Mouse (Mus musculus) c-Kit-positive CD71-positive TER-119-negative erythroid progenitor cells, embryonic 14.5 days (primary cell): ENCODE measurements around the gene Thy1.
A peak's percentile ranks its signal among the peaks of the same experiment; 100 is the strongest.

Experiments used
- DNase-seq: peaks from one replicate; pipeline ENCODE4 v3.0.0-alpha.2; 2013; ENCODE audit warnings: low read depth

The Thy1 gene

GRCm38 (mm10) chr9:44067241-44067959 lies 24.2 kb downstream of the Thy1 start:
- DNase-seq: no peak

GRCm38 (mm10) chr9:44067960-44068330 lies 24.8 kb downstream of the Thy1 start:
- no peak for DNase-seq

DNA sequence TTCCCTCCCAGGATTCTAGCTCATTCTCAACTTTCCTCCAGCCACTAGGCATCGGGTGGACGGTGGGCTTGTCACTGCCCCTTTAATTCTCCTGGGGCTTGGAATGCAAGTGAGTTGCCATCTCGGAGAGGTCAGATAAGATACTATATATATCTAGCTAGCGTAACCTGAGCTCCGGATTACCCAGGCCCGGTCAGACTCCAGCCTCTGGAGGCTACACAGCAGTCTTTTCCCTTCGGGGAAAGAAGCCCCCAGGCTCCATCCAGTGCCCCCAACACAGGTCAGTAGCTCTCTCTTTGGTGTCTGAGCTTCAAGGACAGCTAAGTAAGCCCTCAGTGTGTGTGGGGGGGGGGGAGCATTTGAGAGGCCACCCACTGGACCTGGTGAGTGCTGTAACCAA lies 26.1 kb downstream of the Thy1 start:
- DNase-seq: no peak

GRCm38 (mm10) chr9:44070113-44070843 lies 27.1 kb downstream of the Thy1 start:
- no peak for DNase-seq

DNA sequence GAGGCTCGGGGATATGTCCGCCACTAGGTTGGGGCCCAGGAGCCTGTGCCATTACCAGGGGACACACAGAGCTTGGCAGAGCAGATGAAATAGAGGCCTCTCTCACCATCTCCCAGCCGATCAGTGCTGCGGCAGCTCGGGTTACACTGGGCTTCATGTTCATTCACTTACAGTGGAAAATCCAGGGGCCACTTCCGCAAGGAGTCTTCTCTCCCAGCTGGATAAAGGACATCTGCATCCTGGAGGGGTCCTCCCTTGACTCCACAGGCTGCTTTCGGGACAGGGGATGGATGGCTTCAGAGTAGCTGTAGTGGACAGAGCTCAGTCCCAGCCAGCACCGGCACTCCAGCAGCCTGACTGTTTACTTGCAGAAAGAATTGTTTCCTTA lies 27.7 kb downstream of the Thy1 start:
- no peak for DNase-seq

GRCm38 (mm10) chr9:44071914-44072598 lies 28.9 kb downstream of the Thy1 start:
- no peak for DNase-seq

DNA sequence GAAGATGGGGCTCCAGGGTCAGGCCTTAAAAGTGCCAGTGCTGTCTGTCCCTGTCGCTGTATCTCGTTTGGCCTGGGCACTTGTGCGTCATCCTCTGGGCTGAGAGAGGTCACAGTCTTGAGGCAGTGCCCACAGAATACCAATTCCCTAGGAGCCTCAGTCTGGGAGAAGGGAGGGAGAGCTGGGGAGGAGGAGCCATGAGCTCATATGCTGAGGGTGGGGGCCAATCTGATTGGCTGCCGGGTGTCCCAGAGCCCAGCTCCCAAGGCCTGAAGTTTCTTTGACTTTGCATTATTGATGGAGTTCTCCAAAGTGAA lies 29.4 kb downstream of the Thy1 start:
- no peak for DNase-seq

DNA sequence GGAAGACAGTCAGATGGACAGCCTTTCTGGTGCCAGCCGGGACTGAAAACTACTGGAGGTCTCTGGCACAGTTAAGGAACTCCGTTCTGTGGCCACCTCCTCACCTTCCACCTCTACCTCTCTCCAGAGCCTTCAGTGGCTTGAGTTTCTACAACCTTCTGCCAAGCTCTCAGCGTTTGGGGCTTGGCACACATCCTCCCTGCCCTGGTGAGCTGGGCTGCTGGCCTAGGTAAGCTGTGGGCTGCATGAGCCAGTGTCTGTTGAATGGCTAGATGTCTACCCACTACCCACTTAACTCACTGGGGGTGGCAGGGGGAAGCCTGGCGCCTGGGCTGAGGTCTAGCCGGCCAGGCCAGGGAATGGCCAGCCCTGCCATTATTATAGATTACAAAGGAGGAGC lies 29.9 kb downstream of the Thy1 start:
- DNase-seq: no peak

DNA sequence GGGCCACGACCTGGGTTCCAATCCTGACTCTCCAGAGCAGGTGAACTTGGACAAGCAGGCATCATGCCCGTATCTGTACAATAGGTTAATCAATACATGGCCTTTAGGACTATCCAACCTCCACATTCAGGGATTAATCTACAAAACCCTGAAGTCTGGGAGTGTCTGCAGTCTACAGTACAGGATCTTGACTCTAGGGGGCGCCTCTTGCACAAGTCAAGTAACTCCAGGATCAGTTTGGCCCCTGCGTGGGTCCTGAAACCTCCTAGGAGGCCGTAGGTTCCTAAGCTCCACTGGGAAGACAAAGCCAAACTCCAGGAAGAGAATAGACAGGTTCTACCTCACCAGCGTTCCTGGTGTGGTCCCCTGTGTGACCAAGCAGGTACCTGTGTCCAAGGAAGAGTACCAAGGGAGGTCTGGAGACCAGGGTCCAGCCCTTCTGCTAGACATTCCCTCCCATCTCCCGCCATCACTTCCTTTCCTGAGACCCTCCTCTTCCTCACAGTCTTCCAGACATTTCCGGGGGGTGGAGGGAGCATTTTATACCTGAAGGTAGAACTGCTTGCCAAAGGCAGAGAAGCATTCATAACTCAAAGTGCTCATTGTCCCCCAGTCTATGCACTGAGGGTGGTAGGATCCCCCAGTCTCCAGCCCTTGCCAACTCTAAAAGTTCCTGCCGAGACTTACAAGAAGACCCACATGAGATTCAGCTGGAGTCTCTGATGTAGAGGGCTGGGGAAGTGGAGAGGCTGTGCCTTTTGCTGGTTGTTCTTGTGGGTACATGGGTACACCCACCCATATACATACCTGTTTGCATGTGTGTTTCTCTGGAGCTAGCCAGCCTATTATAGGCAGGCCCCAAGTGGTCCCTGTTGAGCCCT lies 31.5 kb downstream of the Thy1 start:
- peak; percentile 58 for DNase-seq

DNA sequence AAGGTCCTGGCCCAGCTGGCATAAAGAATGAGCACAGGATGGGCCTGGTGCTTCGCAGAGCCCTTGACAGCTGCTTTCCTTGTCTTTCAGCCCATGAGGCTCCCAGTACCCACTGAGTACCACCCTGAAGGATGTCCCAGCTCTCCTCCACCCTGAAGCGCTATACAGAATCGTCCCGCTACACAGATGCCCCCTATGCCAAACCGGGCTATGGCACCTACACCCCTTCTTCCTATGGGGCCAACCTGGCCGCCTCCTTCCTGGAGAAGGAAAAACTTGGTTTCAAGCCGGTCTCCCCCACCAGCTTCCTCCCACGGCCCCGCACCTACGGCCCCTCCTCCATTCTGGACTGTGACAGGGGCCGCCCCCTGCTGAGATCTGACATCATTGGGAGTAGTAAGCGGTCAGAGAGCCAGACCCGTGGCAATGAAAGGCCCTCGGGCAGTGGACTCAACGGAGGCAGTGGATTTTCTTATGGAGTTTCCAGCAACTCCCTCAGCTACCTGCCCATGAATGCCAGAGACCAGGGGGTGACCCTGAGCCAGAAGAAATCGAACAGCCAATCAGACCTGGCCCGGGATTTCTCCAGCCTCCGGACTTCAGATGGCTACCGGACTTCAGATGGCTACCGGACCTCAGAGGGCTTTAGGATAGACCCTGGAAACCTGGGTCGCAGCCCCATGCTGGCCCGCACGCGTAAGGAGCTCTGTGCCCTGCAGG lies 32.3 kb downstream of the Thy1 start:
- no peak for DNase-seq

DNA sequence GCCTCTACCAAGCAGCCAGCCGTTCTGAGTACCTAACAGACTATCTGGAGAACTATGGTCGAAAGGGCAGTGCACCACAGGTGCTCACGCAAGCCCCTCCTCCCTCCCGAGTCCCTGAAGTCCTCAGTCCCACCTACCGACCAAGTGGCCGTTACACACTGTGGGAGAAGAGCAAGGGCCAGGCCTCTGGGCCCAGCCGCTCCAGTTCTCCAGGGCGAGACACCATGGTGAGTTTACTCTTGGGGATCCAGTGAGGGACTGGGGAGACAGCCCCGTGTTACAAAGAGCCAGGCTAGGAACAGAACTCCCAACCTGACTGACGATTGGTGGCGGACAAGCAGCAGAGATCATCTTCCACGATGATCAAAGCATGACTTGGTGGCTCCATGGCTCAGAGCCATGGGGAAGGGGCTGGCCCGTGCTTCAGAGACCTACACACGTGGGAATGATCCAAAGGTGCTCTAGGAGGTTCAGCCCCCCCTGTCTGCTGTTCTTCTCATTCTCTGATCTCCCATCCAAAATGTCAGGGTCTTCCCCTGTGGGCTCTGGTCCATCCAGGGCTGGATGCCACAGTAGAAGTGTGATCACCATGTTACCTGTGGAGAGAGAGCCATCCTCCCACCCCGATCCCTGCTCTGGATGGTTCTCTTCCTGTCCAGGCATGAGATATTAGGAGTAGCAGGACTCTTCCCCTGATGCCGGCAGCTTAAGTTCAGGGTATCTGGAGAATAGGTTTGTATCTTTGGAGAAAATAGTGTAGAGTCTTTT lies 33.0 kb downstream of the Thy1 start:
- no peak for DNase-seq

DNA sequence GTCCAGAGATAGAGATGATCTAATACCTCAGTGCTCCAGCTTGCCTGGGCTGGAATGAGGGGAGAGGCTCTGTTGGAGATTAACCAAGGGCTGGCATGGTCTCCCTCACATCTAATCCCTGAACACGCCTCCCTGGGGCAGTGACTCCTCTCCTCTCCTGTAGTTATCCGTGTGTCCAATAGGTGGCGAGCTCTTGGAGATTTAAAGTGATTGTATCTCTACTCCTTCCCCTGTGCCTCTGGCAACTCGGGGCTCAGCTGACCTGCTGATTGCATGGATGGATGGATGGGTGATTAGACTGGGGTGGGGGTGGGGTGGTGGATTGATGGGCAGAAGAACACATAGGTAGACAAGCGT lies 33.6 kb downstream of the Thy1 start:
- peak; percentile 59 for DNase-seq

- DNase-seq: no peak
These were observed 34.2 kb downstream of the Thy1 start for GRCm38 (mm10) chr9:44077266-44077910.

- no peak for DNase-seq
These were observed 35.1 kb downstream of the Thy1 start for GRCm38 (mm10) chr9:44078136-44078797.

DNA sequence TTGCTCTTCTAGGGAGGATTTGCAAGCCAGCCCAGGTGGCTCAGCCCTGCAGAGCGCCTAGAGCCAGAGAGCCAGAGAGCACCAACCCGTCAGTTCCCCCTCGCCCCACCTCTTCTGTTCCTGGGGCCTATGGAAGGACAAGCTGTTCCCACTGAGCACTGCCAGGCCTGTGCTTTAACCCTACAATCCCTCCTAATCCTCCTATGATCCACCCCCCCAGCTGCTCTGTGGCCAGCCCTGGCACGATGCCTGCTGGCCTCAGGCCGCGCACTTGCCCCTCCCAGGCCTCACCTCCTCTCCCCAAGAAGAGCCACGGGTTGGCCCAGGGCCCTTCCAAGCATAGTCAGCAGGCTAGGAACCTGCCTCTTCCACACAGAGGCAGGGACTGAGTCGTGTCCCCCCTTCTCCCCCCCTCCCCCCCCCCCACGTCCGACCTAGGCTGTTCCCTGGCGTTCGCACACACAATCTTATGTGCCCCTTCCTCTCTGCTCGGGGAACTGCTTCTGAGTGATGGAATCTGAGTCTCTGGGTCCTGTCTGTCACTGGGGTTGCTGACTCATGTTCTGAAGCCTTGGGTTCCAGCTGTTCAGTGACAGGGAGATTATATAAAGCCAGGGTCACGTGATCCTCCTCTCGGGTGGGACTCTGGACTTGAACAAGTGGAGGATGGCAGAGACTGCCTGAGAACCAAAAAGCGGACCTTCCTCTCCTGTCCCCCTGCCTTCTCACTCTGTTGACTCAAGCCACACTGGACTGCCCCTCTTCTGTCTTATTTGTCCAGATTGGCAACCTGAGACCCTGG lies 36.0 kb downstream of the Thy1 start:
- no peak for DNase-seq

- no peak for DNase-seq
These were observed 37.0 kb downstream of the Thy1 start for GRCm38 (mm10) chr9:44079997-44080780.

DNA sequence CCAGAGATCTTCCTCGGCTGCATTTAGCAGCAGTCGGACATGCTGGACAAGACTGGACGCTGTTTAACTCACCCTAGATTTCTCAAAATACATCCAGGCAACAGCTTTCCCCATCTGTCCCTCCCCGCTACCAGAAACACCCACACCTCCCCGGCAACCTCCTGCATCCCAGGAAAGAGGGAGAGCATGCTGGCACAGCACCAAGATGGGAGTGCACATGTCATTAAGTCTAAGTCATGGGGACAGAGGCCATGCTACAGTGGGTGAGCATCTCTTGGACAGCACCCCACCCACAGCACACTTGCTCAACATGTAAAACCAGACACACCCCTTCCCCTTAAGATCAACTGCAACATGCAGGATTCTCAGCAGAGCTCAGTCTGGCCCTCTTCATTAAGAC lies 37.8 kb downstream of the Thy1 start:
- DNase-seq: no peak

DNA sequence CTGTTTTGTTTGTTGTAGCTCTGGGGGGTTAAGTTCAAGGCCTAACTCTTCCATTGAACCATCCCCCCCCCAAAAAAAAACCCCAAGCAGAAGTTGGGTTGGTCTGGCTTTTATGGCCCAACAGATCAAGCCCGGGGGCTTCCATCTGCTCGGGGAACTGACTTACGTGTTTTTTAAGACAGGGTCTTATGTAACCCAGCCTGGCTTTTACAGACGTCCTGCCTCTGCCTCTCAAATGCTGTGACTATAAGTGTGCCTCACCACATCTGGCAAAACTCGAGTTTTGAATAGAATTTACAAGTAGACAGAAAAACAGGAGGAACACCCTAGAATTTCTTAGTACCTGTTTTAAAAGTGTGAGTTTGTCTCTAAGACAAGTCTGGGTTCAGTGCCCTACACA lies 38.4 kb downstream of the Thy1 start:
- no peak for DNase-seq
